In genomic region chr14:19041984-19042760, GRCm38 (mm10) we compare ENCODE assay signal across 8 mouse cellular contexts.
A peak's percentile ranks its signal among the peaks of the same experiment; 100 is the strongest.
DNase-seq lines count a peak whose midpoint lies in the region; ATAC-seq and TF ChIP-seq lines count a peak whose summit lies in the region.

No protein-coding gene starts in this region.

- peak; percentile 96 for ATAC-seq in forebrain, embryonic 16.5 days
- peak; percentile 96 for ATAC-seq in hindbrain, embryonic 13.5 days (ENCODE audit: low FRiP score)

- peak overlapping the region; percentile 68 for H3K9ac ChIP-seq in forebrain, embryonic 16.5 days (replicated peaks; ENCODE audit: low read depth, low read length)
- peak overlapping the region; percentile 74 for H3K9ac ChIP-seq in hindbrain, embryonic 13.5 days

- peak; percentile 51 to 74 for DNase-seq in adrenal gland, adult (ENCODE audit: inconsistent age in 2 of 2, low spot score in 1 of 2)
- peak; percentile 25 for DNase-seq in cerebellum, adult 11-12 months
- peak; percentile 64 to 74 for DNase-seq in left cerebral cortex, adult 2 months (ENCODE audit: extremely low spot score in 1 of 2, low spot score in 2 of 2)
- DNase-seq in lung, postnatal 4 days = peak; percentile 54 to 65
- DNase-seq in right cerebral cortex, postnatal 25 days = peak; percentile 60
- no peak for DNase-seq in natural killer cell, adult 2 months (ENCODE audit: low spot score in 2 of 2)

- 1% methylated on average over 49 of the region's 49 CpGs for WGBS in forebrain, embryonic 16.5 days
- WGBS in hindbrain, embryonic 13.5 days = 2% methylated on average over 46 of the region's 49 CpGs

- peak overlapping the region; percentile 62 for H3K4me3 ChIP-seq in forebrain, embryonic 16.5 days (replicated peaks; ENCODE audit: low read length)
- H3K4me3 ChIP-seq in hindbrain, embryonic 13.5 days = peak overlapping the region; percentile 55
- peak overlapping the region; percentile 52 for H3K4me3 ChIP-seq in left cerebral cortex, adult 2 months

- H3K4me2 ChIP-seq in forebrain, embryonic 16.5 days (ENCODE audit: low read length) = peak overlapping the region; percentile 90
- H3K4me2 ChIP-seq in hindbrain, embryonic 13.5 days = peak overlapping the region; percentile 85

- no peaks in the 10 kb centered on the region for H3K27me3 ChIP-seq in forebrain, embryonic 16.5 days (replicated peaks; ENCODE audit: control insufficient read depth, insufficient read depth, low read length)
- H3K27me3 ChIP-seq in hindbrain, embryonic 13.5 days = no peaks in the 10 kb centered on the region

- intact Hi-C loops in left cerebral cortex, adult 2 months (cut with DNase I) = loop anchor here (10.0 kb wide), 1 partner anchor 537 kb away; no protein-coding TSS in a partner anchor

- TF ChIP-seq CTCF in left cerebral cortex, adult 2 months (IDR thresholded peaks at IDR 0.05) = peak; percentile 78

- no peak overlapping the region for H3K27ac ChIP-seq in forebrain, embryonic 16.5 days (ENCODE audit: low read length)
- no peak overlapping the region for H3K27ac ChIP-seq in hindbrain, embryonic 13.5 days
- H3K27ac ChIP-seq in left cerebral cortex, adult 2 months = no peak overlapping the region

- no peaks in the 10 kb centered on the region for H3K9me3 ChIP-seq in forebrain, embryonic 16.5 days (ENCODE audit: control insufficient read depth, low read length)
- 0 out of 2 replicates have a peak, but pooled peaks cover 3% of the 10 kb centered on the region for H3K9me3 ChIP-seq in hindbrain, embryonic 13.5 days

- no peaks in the 10 kb centered on the region for H3K36me3 ChIP-seq in forebrain, embryonic 16.5 days (ENCODE audit: control insufficient read depth, insufficient read depth)
- H3K36me3 ChIP-seq in hindbrain, embryonic 13.5 days = no peaks in the 10 kb centered on the region

- peaks cover 6% of the 10 kb centered on the region for H3K4me1 ChIP-seq in forebrain, embryonic 16.5 days (replicated peaks; ENCODE audit: control insufficient read depth, insufficient read depth, low read length)
- H3K4me1 ChIP-seq in hindbrain, embryonic 13.5 days (replicated peaks) = peaks cover 10% of the 10 kb centered on the region; the same call in 1 of the 2 replicates

Comparison
In these comparisons a context has a peak if more than half of its experiments do, and no peak if none do; other contexts are left out.
1. DNase-seq: peak in adrenal gland, adult (2 of 2), cerebellum, adult 11-12 months (single experiment), left cerebral cortex, adult 2 months (2 of 2), lung, postnatal 4 days (2 of 2) and right cerebral cortex, postnatal 25 days (single experiment); none in natural killer cell, adult 2 months (0 of 2).
2. Peak in every context shown above with its lines, with median percentiles within 50 percentile points of each other: H3K4me3 ChIP-seq.